In the genomic region with DNA sequence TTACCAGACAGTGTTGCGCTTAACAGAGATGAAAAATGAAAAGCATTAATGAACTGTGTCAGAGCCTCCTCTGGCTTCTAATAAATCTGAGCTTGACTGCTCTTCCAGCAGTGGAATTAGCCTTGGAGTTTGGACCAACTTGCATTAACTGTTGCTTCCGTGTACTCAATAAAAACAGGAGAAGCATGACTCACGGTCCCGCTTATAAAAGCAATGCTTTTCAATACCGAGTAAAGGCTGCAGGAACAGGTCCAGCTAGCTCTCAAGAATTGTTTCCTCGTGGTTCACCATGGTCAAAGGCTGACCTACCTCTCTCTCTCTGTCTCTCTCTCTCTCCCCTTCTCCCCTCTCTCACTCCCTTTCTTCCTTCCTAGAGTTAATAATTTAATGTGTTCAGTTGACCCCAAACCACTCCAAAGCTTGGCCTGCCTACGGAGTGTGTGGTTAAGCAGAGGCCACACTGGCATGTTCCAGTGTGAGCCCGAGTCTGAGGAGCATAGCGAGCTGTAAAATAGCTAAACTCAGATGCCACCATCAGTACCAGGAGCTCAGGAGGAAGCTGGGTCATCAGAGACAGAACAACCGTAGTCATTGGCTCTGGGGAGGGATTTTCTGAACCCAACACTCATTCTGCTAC, we compare ENCODE assay signal across 25 mouse cellular contexts. TPM values are rescaled to one million over a fixed set of nuclear protein-coding genes. Genes with fewer than 3 reads are reported as not detected.
DNase-seq lines count a peak whose midpoint lies in the region; ATAC-seq and TF ChIP-seq lines count a peak whose summit lies in the region.
"Had no signal": no experiment of that assay in that cellular context is flagged by ENCODE, and none has a peak within 500 bp of the region (broad histone marks: within the 10 kb centered on the region; RNA-seq: fewer than 3 reads in every experiment).

No protein-coding gene starts in this region.

- H3K4me3 ChIP-seq in kidney, embryonic 14.5 days (ENCODE audit: low read length): no peak overlapping the region
- H3K4me3 ChIP-seq in stomach, postnatal 0 days (ENCODE audit: low read depth, low read length): no peak overlapping the region
- H3K4me3 ChIP-seq: forebrain, embryonic 13.5 days; gastrocnemius, adult 2 months; heart, embryonic 10.5 days; hindbrain, embryonic 15.5 days; left cerebral cortex, adult 2 months; liver, embryonic 13.5 days; midbrain, embryonic 15.5 days; neural tube, embryonic 12.5 days had no signal

- H3K4me1 ChIP-seq in kidney, embryonic 14.5 days (ENCODE audit: control insufficient read depth, insufficient read depth, low read length): no peaks in the 10 kb centered on the region
- H3K4me1 ChIP-seq in stomach, postnatal 0 days (replicated peaks; ENCODE audit: control insufficient read depth, insufficient read depth): no peaks in the 10 kb centered on the region
- H3K4me1 ChIP-seq: forebrain, embryonic 13.5 days; heart, embryonic 10.5 days; hindbrain, embryonic 15.5 days; liver, embryonic 13.5 days; midbrain, embryonic 15.5 days; neural tube, embryonic 12.5 days had no signal

- no peaks in the 10 kb centered on the region for H3K9me3 ChIP-seq in kidney, embryonic 14.5 days (ENCODE audit: control insufficient read depth, low read length)
- H3K9me3 ChIP-seq in stomach, postnatal 0 days (ENCODE audit: control insufficient read depth, low read length): no peaks in the 10 kb centered on the region
- H3K9me3 ChIP-seq: forebrain, embryonic 13.5 days; heart, embryonic 10.5 days; hindbrain, embryonic 15.5 days; liver, embryonic 13.5 days; midbrain, embryonic 15.5 days; neural tube, embryonic 12.5 days had no signal

- DNase-seq in kidney, adult 11 months: peak; percentile 3
- DNase-seq in urinary bladder, postnatal 14 days (ENCODE audit: low spot score): peak; percentile 58
- no peak for DNase-seq in urinary bladder, postnatal 10 days (ENCODE audit: low spot score)
- DNase-seq in kidney, postnatal 25 days: peak; percentile 7 to 51
- peak; percentile 65 for DNase-seq in stomach, postnatal 0 days (ENCODE audit: low spot score)
- DNase-seq in thymus, postnatal 36 days: no peak
- no peak for DNase-seq in right cerebral cortex, postnatal 14 days
- DNase-seq: adrenal gland, postnatal 10 days; cerebellum, adult 2 months; cerebellum, postnatal 25 days; gastrocnemius, adult 2 months; heart, postnatal 4 days; layer of hippocampus, adult 9-11 months; liver, embryonic 13.5 days; lung, embryonic 14.5 days; right cerebral cortex, postnatal 4 days; thymus, postnatal 25 days had no signal

- no peaks in the 10 kb centered on the region for H3K36me3 ChIP-seq in kidney, embryonic 14.5 days (ENCODE audit: control insufficient read depth, insufficient read depth, low read length)
- no peaks in the 10 kb centered on the region for H3K36me3 ChIP-seq in stomach, postnatal 0 days (ENCODE audit: control insufficient read depth, insufficient read depth, low read length)
- H3K36me3 ChIP-seq: heart, embryonic 10.5 days; hindbrain, embryonic 15.5 days; liver, embryonic 13.5 days; midbrain, embryonic 15.5 days; neural tube, embryonic 12.5 days had no signal

- ATAC-seq in kidney, embryonic 14.5 days (ENCODE audit: low FRiP score, low TSS enrichment): no peak
- ATAC-seq in stomach, postnatal 0 days (ENCODE audit: low FRiP score, low TSS enrichment): peak; percentile 85
- ATAC-seq: forebrain, embryonic 13.5 days; midbrain, embryonic 15.5 days had no signal

- no peaks in the 10 kb centered on the region for H3K27me3 ChIP-seq in kidney, embryonic 14.5 days (ENCODE audit: control insufficient read depth, insufficient read depth, low read length)
- H3K27me3 ChIP-seq in stomach, postnatal 0 days (ENCODE audit: control insufficient read depth, insufficient read depth, low read length): no peaks in the 10 kb centered on the region
- H3K27me3 ChIP-seq: forebrain, embryonic 13.5 days; hindbrain, embryonic 15.5 days; liver, embryonic 13.5 days; midbrain, embryonic 15.5 days; neural tube, embryonic 12.5 days had no signal

- TF ChIP-seq EP300 in stomach, postnatal 0 days (optimal IDR thresholded peaks at IDR 0.05): no peak

- no peak overlapping the region for H3K4me2 ChIP-seq in kidney, embryonic 14.5 days (replicated peaks; ENCODE audit: low read depth, low read length)
- H3K4me2 ChIP-seq in stomach, postnatal 0 days (replicated peaks; ENCODE audit: low read depth): no peak overlapping the region
- H3K4me2 ChIP-seq: forebrain, embryonic 13.5 days; hindbrain, embryonic 15.5 days; liver, embryonic 13.5 days; lung, embryonic 14.5 days; midbrain, embryonic 15.5 days; neural tube, embryonic 12.5 days had no signal

- no peak for TF ChIP-seq CTCF in stomach, postnatal 0 days (IDR thresholded peaks at IDR 0.05; ENCODE audit: low read depth)

- H3K9ac ChIP-seq in kidney, embryonic 14.5 days (ENCODE audit: low read depth, low read length): no peak overlapping the region
- H3K9ac ChIP-seq in stomach, postnatal 0 days (ENCODE audit: low read length): no peak overlapping the region
- H3K9ac ChIP-seq: forebrain, embryonic 13.5 days; hindbrain, embryonic 15.5 days; liver, embryonic 13.5 days; lung, embryonic 14.5 days; midbrain, embryonic 15.5 days; neural tube, embryonic 12.5 days had no signal

- 59% methylated on average over 10 of the region's 10 CpGs for WGBS in kidney, embryonic 14.5 days
- 36% methylated on average over 10 of the region's 10 CpGs for WGBS in stomach, postnatal 0 days

- no peak overlapping the region for H3K27ac ChIP-seq in kidney, embryonic 14.5 days (ENCODE audit: low read depth, low read length)
- peak overlapping the region; percentile 69 for H3K27ac ChIP-seq in stomach, postnatal 0 days (replicated peaks)
- H3K27ac ChIP-seq: forebrain, embryonic 13.5 days; gastrocnemius, adult 2 months; heart, embryonic 10.5 days; hindbrain, embryonic 15.5 days; left cerebral cortex, adult 2 months; liver, embryonic 13.5 days; macrophage; midbrain, embryonic 15.5 days; neural tube, embryonic 12.5 days had no signal

RNA-seq across cellular contexts. Expression of gene Plce1, which starts 10.5 kb away (rescaled TPM):
- 3.4 and 3.6 TPM in 2 replicates for polyA plus RNA-seq in kidney, embryonic 14.5 days (2014; fragmentation: Nextera tagmentation; extraction: Ambion mirVana)
- 6.2 and 7.2 TPM in 2 replicates for polyA plus RNA-seq in stomach, postnatal 0 days (2015; fragmentation: Nextera tagmentation; extraction: Ambion mirVana)
- polyA plus RNA-seq: macrophage had no signal

Comparison
In these comparisons a context has a peak if more than half of its experiments do, and no peak if none do; other contexts are left out.
1. DNase-seq: peak in kidney, adult 11 months (single experiment), urinary bladder, postnatal 14 days (single experiment), kidney, postnatal 25 days (2 of 2) and stomach, postnatal 0 days (single experiment); none in urinary bladder, postnatal 10 days (single experiment), thymus, postnatal 36 days (0 of 2) and right cerebral cortex, postnatal 14 days (single experiment).